Mouse (Mus musculus) erythroblast, embryonic 14.5 days (primary cell): ENCODE measurements around the gene 1110059E24Rik. TPM values are rescaled to one million over a fixed set of nuclear protein-coding genes. Genes with fewer than 3 reads are reported as not detected.
"Not testable (repeated sequence)": the region's sequence is repeated elsewhere in the genome, so short reads cannot be mapped to it uniquely, and the experiment has no call there.

Source experiments
- H3K27me3 ChIP-seq: 2 replicates; pipeline ENCODE4 v1.6.1; 2012; ENCODE audit warnings: inconsistent platforms; ENCODE audit not compliant: control insufficient read depth
- H3K36me3 ChIP-seq: 2 replicates; pipeline ENCODE4 v1.6.1; 2012; ENCODE audit warnings: mild to moderate bottlenecking, inconsistent platforms; ENCODE audit not compliant: control insufficient read depth
- H3K4me1 ChIP-seq: 2 replicates; pipeline ENCODE4 v1.6.1; 2012; ENCODE audit warnings: inconsistent platforms; ENCODE audit not compliant: control insufficient read depth
- H3K4me3 ChIP-seq: replicated peaks from 2 replicates; pipeline ENCODE3; 2012; ENCODE audit warnings: moderate library complexity, mild to moderate bottlenecking, inconsistent platforms
- H3K9me3 ChIP-seq: 2 replicates; pipeline ENCODE4 v1.6.1; 2012; ENCODE audit warnings: low read length, inconsistent platforms, mixed read lengths; ENCODE audit not compliant: control insufficient read depth
- GATA1 ChIP-seq: IDR thresholded peaks from 2 replicates; pipeline ENCODE4 v1.6.1; 2012; ENCODE audit warnings: low read length, inconsistent platforms, mixed read lengths
- TAL1 ChIP-seq: IDR thresholded peaks from 3 replicates; pipeline ENCODE4 v1.6.1; 2012; ENCODE audit warnings: low read length, inconsistent platforms, mixed read lengths
- polyA plus RNA-seq: library from polyadenylated mRNA; stranded (reverse); fragments of >175 nt; gene quantifications from 2 replicates; pipeline ENCODE4 v1.2.3, GENCODE M21; 2012

1110059E24Rik gene
- polyA plus RNA-seq, 1 experiment, result 0.09 TPM

DNA sequence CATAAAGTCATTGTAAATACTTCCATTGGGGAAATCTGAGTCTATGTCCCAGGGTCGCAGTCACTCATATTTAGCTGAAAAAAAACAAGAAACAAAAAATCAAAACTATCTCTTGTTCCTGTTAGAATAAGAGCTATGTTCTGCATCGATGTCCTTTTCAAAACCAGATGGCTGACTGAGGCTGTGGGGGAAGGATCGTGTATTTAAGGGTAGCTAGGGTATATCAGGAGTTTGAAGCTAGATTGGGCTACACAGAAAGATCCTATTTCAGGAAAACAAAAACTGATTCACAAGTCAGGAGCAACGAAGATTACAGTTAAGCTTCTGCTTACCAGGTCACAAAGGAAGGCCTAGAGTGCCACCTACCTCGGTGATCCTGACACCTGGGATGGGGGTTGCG is 42.5 kb downstream of the 1110059E24Rik start:
- H3K4me1 ChIP-seq, result no peaks in the 10 kb centered on the region
- TF ChIP-seq GATA1 (no peak), TAL1 (no peak)

GRCm38 (mm10) chr19:21605294-21605693 is 47.5 kb downstream of the 1110059E24Rik start:
- H3K36me3 ChIP-seq, result no peaks in the 10 kb centered on the region
- H3K4me1 ChIP-seq, result no peaks in the 10 kb centered on the region
- H3K4me3 ChIP-seq, result no peak overlapping the region
- no peaks in the 10 kb centered on the region for H3K9me3 ChIP-seq
- H3K27me3 ChIP-seq, result no peaks in the 10 kb centered on the region
- TF ChIP-seq TAL1 (no peak), GATA1 (no peak)

More for the DNA sequence above, 42.5 kb downstream of the 1110059E24Rik start:
- Histone ChIP-seq H3K36me3 (no peaks in the 10 kb centered on the region), H3K4me3 (no peak overlapping the region), H3K27me3 (no peaks in the 10 kb centered on the region), H3K9me3 (no peaks in the 10 kb centered on the region)

- Histone ChIP-seq H3K4me3 (no peak overlapping the region), H3K36me3 (no peaks in the 10 kb centered on the region), H3K27me3 (no peaks in the 10 kb centered on the region), H3K4me1 (no peaks in the 10 kb centered on the region), H3K9me3 (no peaks in the 10 kb centered on the region)
- TF ChIP-seq TAL1 (no peak), GATA1 (no peak)
Observed at GRCm38 (mm10) chr19:21603836-21604235, 48.9 kb downstream of the 1110059E24Rik start.

GRCm38 (mm10) chr19:21601541-21602101 is 51.2 kb downstream of the 1110059E24Rik start:
- TF ChIP-seq TAL1, result no peak
- TF ChIP-seq GATA1, result no peak
- H3K27me3 ChIP-seq, result no peaks in the 10 kb centered on the region
- no peaks in the 10 kb centered on the region for H3K4me1 ChIP-seq
- H3K4me3 ChIP-seq, result no peak overlapping the region
- peaks cover 3% of the 10 kb centered on the region; the same call in 1 of the 2 replicates for H3K36me3 ChIP-seq
- H3K9me3 ChIP-seq, result no peaks in the 10 kb centered on the region

GRCm38 (mm10) chr19:21598659-21599352 is 54.0 kb downstream of the 1110059E24Rik start:
- no peaks in the 10 kb centered on the region for H3K27me3 ChIP-seq
- TF ChIP-seq GATA1 (no peak), TAL1 (no peak)
- H3K4me1 ChIP-seq, result no peaks in the 10 kb centered on the region
- H3K9me3 ChIP-seq, result no peaks in the 10 kb centered on the region
- H3K36me3 ChIP-seq, result peaks cover 5% of the 10 kb centered on the region; the same call in 1 of the 2 replicates
- no peak overlapping the region for H3K4me3 ChIP-seq

DNA sequence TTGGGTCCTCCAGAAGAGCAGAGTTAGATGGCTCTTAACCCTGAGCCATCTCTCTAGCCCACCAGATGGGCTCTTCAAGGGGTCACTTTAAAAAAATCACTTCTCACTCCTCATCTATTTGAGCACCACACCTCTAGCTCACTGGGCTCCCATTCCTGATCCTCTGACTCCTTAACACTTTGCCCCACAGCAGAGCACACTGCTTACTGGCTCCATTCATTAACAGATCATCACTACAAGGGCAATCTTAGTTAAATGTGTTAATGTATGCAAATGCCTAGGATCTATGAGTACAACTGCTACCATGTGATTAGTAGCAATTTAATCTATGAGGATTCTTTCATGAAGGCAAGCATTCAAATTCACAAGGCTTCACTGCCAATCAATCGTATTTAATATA is 58.1 kb downstream of the 1110059E24Rik start:
- TF ChIP-seq GATA1 (no peak), TAL1 (no peak)
- no peaks in the 10 kb centered on the region for H3K9me3 ChIP-seq
- peaks cover 5% of the 10 kb centered on the region; the same call in 1 of the 2 replicates for H3K36me3 ChIP-seq
- H3K4me3 ChIP-seq, result no peak overlapping the region
- no peaks in the 10 kb centered on the region for H3K4me1 ChIP-seq
- H3K27me3 ChIP-seq, result no peaks in the 10 kb centered on the region

- not testable (repeated sequence) for H3K27me3 ChIP-seq, H3K9me3 ChIP-seq, H3K36me3 ChIP-seq, H3K4me3 ChIP-seq, H3K4me1 ChIP-seq
Observed at GRCm38 (mm10) chr19:21592216-21592615, 60.6 kb downstream of the 1110059E24Rik start.

- no peaks in the 10 kb centered on the region for H3K27me3 ChIP-seq
- TF ChIP-seq GATA1 (no peak), TAL1 (no peak)
- no peaks in the 10 kb centered on the region; the same call in 1 of the 2 replicates for H3K36me3 ChIP-seq
- H3K9me3 ChIP-seq, result no peaks in the 10 kb centered on the region
- no peaks in the 10 kb centered on the region for H3K4me1 ChIP-seq
- no peak overlapping the region for H3K4me3 ChIP-seq
Observed at GRCm38 (mm10) chr19:21589888-21590287, 62.9 kb downstream of the 1110059E24Rik start.

DNA sequence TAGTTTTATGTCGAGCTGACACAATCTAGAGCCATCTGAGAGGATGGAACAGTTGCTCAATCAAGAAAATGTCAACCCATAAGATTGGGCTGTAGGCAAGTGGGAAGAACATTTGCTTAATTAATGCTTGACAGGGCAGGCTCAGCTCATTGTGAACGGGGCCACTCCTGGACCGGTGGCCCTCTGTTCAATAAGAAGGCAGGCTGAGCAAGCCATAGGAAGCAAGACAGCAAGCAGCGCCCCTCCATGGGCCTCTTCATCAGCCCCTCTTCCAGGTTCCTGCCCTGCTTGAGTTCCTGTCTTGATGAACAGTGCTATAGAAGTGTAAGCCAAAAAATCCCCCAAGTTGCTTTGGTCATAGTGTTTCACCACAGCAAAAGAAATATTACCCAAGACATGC is 65.2 kb downstream of the 1110059E24Rik start:
- H3K27me3 ChIP-seq, result no peaks in the 10 kb centered on the region
- TF ChIP-seq GATA1, result no peak
- no peak for TF ChIP-seq TAL1
- H3K4me3 ChIP-seq, result no peak overlapping the region
- H3K4me1 ChIP-seq, result no peaks in the 10 kb centered on the region
- no peaks in the 10 kb centered on the region; the same call in 1 of the 2 replicates for H3K36me3 ChIP-seq
- H3K9me3 ChIP-seq, result no peaks in the 10 kb centered on the region
